Mouse (Mus musculus) gastrocnemius, postnatal 25 days (tissue): ENCODE data around the gene Cog4. TPM values are rescaled to one million over a fixed set of nuclear protein-coding genes. Genes with fewer than 3 reads are reported as not detected.
"Not testable (repeated sequence)": the region's sequence is repeated elsewhere in the genome, so short reads cannot be mapped to it uniquely, and the experiment has no call there.

ENCODE experiments used
- DNase-seq: peaks from one replicate; pipeline ENCODE4 v3.0.0; 2022
- total RNA-seq, 2 experiments: library from RNA; stranded (reverse); gene quantifications; 1 replicate in 1 of 2; 2 replicates in 1 of 2; pipeline ENCODE4 v1.2.3; 2021

Gene Cog4
- total RNA-seq, 2 experiments from 2014 or later = 56.0 to 63.1 TPM

DNA sequence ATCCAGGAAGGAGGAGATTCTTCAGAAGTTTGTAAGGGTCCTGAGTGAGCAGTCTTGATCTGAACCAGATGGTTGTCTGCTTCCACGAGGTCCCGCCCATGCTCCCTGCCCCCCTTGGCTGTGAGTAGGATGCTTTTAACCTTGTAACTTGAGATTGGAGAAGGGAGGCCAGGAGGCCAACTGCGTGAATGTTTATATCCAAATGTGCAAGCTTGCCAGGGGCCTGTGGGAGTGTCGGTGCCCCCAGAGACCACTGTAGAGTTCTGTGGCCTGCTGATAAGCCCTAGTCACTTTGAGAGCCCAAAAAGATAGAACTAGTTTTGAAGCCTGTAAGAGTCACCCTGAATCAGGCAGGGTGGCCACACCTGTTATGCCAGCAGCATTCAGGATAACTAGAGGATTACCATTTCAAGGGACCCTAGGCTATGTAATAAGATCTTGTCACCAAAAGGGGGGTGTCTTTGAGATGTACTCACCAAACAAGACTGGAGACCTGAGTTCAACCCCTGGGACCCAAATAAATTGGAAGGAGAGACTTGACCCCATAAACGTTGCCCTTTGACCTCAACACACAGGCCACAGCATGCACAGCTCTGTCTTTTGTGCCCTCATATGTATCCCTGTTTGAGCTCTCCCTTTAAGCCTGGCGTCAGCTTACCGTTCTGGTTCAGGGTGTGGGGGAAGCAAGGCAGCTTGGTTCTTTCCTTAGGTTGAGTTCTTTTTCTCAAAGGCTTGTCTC, 75.3 kb downstream of the Cog4 start:
- DNase-seq = peak; percentile 67

DNA sequence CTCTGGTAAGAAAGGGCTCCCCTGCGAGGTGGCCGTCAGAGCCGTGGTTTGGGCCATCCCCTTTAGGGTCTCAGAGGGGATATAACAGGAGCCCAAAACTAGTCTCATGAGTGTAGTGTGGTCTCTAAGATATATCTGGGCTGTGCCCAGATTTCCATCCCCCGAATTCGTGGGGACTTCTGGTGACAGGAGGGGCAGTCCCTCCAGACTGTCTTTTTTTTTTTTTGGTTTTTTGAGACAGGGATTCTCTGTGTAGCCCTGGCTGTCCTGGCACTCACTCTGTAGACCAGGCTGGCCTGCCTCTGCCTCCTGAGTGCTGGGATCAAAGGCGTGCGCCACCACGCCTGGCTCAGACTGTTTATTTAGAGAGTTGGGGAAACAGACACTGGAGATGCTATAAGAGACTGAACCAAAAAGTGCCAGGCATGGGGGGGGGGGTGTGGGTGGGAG, 79.3 kb downstream of the Cog4 start:
- no peak for DNase-seq

DNA sequence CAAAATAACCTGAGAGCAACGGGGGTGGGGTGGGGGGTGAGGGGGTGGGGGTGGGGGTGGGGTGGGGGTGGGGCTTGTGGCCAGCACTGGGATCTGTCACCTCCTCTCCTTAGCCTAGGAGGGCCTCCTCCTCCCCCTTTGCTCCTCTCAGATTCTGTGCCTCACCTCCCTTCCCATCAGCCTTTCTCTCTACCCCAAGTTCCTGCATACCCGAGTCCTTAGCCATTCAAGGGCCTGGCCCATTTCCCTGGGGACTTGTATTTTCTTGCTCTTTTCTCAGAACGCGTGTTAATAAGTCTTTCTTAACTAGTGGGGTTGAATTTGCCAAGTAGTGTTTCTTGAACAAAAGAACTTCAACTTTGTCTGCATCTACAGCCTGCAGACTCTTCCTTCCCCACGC, 80.3 kb downstream of the Cog4 start:
- no peak for DNase-seq

DNA sequence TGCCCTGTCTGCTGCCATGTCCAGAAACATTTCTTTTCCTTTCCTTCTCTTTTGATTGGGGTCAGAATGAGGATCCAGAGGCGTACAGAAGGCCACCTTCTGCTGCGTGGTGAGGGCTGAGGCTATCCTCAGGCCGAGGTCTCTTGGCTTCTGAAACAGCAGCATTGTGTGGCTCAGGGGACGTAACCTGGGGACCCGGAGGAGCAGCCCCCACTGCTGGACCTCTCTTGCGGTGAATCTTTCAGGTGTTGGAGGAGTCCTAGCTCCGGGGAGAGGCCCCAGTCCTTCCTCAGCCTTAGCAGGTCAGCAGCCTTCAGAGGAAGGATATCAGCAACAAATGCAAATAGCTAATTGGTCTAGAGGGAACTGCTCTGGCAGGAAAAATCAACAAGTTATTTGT, 82.0 kb downstream of the Cog4 start:
- no peak for DNase-seq

DNA sequence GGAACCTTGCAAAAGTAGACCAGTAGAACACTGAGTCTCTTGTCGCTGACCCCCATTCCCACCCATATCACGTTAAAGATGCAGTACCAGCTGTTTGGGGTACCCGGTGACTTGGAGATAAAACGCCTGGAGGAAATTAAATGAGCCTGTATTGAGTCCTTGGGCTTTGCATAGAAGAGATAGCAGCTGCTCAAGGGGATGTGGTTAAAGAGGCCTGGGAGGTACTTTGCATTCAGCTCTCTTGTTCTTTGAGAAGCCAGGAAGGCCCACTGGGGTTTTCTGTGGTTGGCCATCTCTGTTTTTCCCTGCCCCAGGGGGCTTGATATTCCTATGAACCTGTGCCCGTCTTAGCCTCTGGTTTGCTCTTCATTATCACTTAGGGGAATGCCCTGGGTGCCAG, 82.7 kb downstream of the Cog4 start:
- no peak for DNase-seq

DNA sequence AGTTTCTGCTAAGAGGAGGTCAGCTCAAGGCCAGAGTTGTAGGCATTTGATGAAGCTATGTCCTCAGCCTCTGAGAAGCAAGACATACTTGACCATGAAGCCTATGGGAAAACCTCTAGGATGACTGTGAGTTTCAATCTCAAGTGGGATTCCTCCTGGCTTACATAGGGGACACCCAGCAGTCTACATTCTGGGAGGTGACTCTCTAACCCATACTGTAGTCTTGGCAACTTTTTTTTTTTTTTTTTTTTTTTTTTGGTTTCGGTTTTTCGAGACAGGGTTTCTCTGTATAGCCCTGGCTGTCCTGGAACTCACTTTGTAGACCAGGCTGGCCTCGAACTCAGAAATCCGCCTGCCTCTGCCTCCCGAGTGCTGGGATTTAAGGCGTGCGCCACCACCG, 83.3 kb downstream of the Cog4 start:
- not testable (repeated sequence) for DNase-seq

DNA sequence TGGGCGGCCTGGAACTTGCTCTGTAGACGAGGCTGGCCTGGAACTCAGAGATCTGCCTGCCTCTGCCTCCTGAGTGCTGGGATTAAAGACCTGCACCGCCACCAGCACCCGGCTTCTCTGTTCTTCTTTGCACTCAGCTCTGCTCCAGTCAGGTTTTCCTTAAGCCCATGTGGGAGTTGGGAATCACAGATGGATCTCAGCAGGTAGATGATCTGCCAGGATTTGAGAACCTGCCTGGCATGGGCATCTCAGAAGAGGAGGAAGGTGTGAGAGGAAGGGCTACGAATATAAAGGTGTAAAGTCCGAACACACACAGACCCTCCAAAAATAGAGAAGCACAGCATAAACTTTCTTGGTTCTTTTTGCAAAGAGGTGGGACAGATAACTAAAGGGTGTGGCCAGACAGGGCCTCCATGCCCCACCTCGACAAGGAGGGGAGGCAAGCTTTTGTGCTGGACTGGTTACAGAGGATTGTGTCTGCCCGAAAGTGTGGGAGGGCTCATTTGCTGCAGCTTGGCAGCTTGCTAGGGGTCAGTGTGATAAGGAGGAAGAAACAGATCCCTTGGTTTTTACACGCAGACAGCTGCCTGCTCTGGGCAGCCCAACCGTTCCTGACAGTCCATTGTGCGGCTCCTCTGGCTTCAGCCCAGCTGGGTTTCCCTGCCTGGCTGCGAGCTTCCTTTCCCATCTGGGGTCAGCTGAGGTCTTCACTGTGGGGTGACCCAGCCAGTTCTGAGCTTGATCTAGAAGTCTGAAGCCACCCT, 85.0 kb downstream of the Cog4 start:
- peak; percentile 80 for DNase-seq

Other genes starting within 250 kb of the Cog4 start
- 10 to 100 TPM; 15.4 to 16.2 TPM for gene Vac14, start 228.0 kb upstream of the Cog4 start, total RNA-seq
- gene Mtss1l, start 125.1 kb upstream of the Cog4 start, total RNA-seq = 10 to 100 TPM; 64.7 to 82.3 TPM
- 1 to 10 TPM; 6.5 to 6.8 TPM for gene Il34, start 40.7 kb upstream of the Cog4 start, total RNA-seq
- 10 to 100 TPM; 18.4 to 19.2 TPM for gene Sf3b3, start 187 bp downstream of the Cog4 start, total RNA-seq
- 1 to 10 TPM; 3.2 to 3.3 TPM for gene Fuk, start 55.9 kb downstream of the Cog4 start, total RNA-seq
- 10 to 100 TPM; 43.5 to 45.3 TPM for gene St3gal2, start 73.3 kb downstream of the Cog4 start, total RNA-seq
- gene Ddx19a, start 151.2 kb downstream of the Cog4 start, total RNA-seq = 10 to 100 TPM; 24.2 to 27.0 TPM
- 10 to 100 TPM; 11.4 to 11.5 TPM for gene Ddx19b, start 185.2 kb downstream of the Cog4 start, total RNA-seq
- 10 to 100 TPM; 38.8 to 47.1 TPM for gene Aars, start 186.5 kb downstream of the Cog4 start, total RNA-seq
- not detected for gene Exosc6, start 209.7 kb downstream of the Cog4 start, total RNA-seq
- gene Clec18a, start 245.8 kb downstream of the Cog4 start, total RNA-seq = under 1 TPM; 0.64 to 0.88 TPM
- gene Pdpr, start 248.0 kb downstream of the Cog4 start, total RNA-seq = 10 to 100 TPM; 89.9 to 97.1 TPM